Mouse (Mus musculus) stomach, postnatal 0 days (tissue): Measurements from ENCODE around the gene Dph5.

ENCODE experiments used
- CTCF ChIP-seq: IDR thresholded peaks from 2 replicates; pipeline ENCODE4 v1.5.1; 2016; ENCODE audit warnings: antibody characterized with exemption, low read depth, mild to moderate bottlenecking, moderate library complexity
- EP300 ChIP-seq: optimal IDR thresholded peaks from 2 replicates; pipeline ENCODE3; 2016; ENCODE audit warnings: antibody characterized with exemption

GRCm38 (mm10) chr3:115964071-115964470 is 76.4 kb downstream of the Dph5 start:
- no peak for TF ChIP-seq CTCF
- TF ChIP-seq EP300 = no peak
